Mouse (Mus musculus) layer of hippocampus, adult 9-10 months (tissue): Measurements from ENCODE around the gene Vmn1r78.
"Not testable (repeated sequence)": the region's sequence is repeated elsewhere in the genome, so short reads cannot be mapped to it uniquely, and the experiment has no call there.

Experiments
- DNase-seq: peaks from one replicate; pipeline ENCODE4 v3.0.0; 2022; ENCODE audit warnings: low spot score

The Vmn1r78 gene

GRCm38 (mm10) chr7:12149957-12150356, at the start of gene Vmn1r78:
Gene Vmn1r78, plus strand, starts transcription at chr7:12150257.
- no peak for DNase-seq

- not testable (repeated sequence) for DNase-seq
Measured at GRCm38 (mm10) chr7:12156463-12156862, 6.4 kb downstream of the Vmn1r78 start.

GRCm38 (mm10) chr7:12170979-12171378, 20.9 kb downstream of the Vmn1r78 start, which contains the start of gene Vmn1r79:
Gene Vmn1r79, plus strand, starts transcription at chr7:12171279.
- DNase-seq, result not testable (repeated sequence)

GRCm38 (mm10) chr7:12172926-12173325, 22.9 kb downstream of the Vmn1r78 start:
- not testable (repeated sequence) for DNase-seq

- no peak for DNase-seq
Measured at GRCm38 (mm10) chr7:12188986-12189385, 38.9 kb downstream of the Vmn1r78 start, which contains the start of gene Vmn1r80. Gene Vmn1r80, plus strand, starts transcription at chr7:12189286.

- no peak for DNase-seq
Measured at GRCm38 (mm10) chr7:12204141-12204540, 54.1 kb downstream of the Vmn1r78 start.
